Mouse (Mus musculus): ENCODE measurements at regions not wholly inside any gene's neighbourhood (a gene's known extent, or its start where the extent isn't known, plus 50 kb on each side); places are given as distances from the start of the nearest gene placed in this dataset.
A peak's percentile ranks its signal among the peaks of the same experiment; 100 is the strongest.

DNA sequence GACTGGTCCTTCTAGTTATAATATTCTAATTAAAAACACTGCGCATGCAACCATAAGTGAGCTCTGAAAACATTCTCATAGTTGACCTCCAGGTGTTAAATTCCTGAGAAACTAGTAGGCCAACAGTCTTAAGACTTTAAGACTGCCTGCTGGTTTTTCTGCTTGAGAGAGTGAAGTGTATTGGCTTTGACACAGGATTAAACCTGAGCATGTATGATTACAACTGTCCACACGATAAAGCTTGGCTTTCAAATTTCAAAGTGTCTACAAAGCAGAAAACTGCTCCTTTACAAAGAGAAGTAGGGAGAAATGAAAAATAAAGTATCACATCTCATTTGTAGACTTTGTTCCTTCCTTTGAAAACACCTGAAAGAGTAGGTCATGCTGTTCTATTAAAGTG, 157.7 kb upstream of the Usp25 start:
- no peaks in the 10 kb centered on the region for H3K4me1 ChIP-seq (replicated peaks; ENCODE audit: insufficient read depth, low read length)
- DNase-seq (ENCODE audit: low spot score) (no peak), ATAC-seq (replicated peaks; ENCODE audit: low FRiP score, low read depth) (no peak)
- H3K36me3 ChIP-seq (ENCODE audit: insufficient read depth, low read length): no peaks in the 10 kb centered on the region
- no peak overlapping the region for H3K27ac ChIP-seq
- no peak overlapping the region for H3K4me3 ChIP-seq (replicated peaks; ENCODE audit: low read depth, low read length)
- H3K9ac ChIP-seq (ENCODE audit: low read depth, low read length): no peak overlapping the region
- H3K27me3 ChIP-seq (ENCODE audit: insufficient read depth, low read length): no peaks in the 10 kb centered on the region
- TF ChIP-seq CTCF (IDR thresholded peaks at IDR 0.05; ENCODE audit: low read depth): no peak
- H3K9me3 ChIP-seq (replicated peaks; ENCODE audit: low read length): no peaks in the 10 kb centered on the region
- no peak overlapping the region for H3K4me2 ChIP-seq (ENCODE audit: low read length)
- WGBS: 84% methylated on average over 2 of the region's 2 CpGs

DNA sequence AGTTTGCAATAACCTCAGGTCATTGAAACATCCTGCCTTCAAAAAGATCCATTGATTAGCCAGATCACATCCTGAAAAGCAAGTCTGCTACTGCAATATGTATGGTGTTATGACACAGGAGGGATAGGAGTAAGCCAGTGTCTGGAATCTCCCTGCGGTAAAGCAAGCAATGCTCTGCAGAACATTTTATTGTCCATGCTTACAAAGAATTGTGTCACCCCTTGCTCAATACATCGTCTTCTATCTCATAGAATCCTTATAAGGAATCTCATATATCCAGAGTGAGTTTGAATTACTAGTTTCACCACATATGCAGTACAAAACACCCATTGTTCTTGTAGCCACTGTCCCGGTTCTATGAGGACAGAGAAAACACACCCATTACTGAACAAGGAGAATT, 162.1 kb upstream of the Usp25 start:
- DNase-seq (ENCODE audit: low spot score) (no peak), ATAC-seq (replicated peaks; ENCODE audit: low FRiP score, low read depth) (no peak)
- H3K9me3 ChIP-seq (replicated peaks; ENCODE audit: low read length): no peaks in the 10 kb centered on the region
- no peaks in the 10 kb centered on the region for H3K27me3 ChIP-seq (ENCODE audit: insufficient read depth, low read length)
- no peak overlapping the region for H3K4me3 ChIP-seq (replicated peaks; ENCODE audit: low read depth, low read length)
- no peaks in the 10 kb centered on the region for H3K4me1 ChIP-seq (replicated peaks; ENCODE audit: insufficient read depth, low read length)
- no peaks in the 10 kb centered on the region for H3K36me3 ChIP-seq (ENCODE audit: insufficient read depth, low read length)
- no peak overlapping the region for H3K4me2 ChIP-seq (ENCODE audit: low read length)
- H3K9ac ChIP-seq (ENCODE audit: low read depth, low read length): no peak overlapping the region
- 82% methylated on average over 3 of the region's 3 CpGs for WGBS
- no peak for TF ChIP-seq CTCF (IDR thresholded peaks at IDR 0.05; ENCODE audit: low read depth)
- H3K27ac ChIP-seq: no peak overlapping the region

DNA sequence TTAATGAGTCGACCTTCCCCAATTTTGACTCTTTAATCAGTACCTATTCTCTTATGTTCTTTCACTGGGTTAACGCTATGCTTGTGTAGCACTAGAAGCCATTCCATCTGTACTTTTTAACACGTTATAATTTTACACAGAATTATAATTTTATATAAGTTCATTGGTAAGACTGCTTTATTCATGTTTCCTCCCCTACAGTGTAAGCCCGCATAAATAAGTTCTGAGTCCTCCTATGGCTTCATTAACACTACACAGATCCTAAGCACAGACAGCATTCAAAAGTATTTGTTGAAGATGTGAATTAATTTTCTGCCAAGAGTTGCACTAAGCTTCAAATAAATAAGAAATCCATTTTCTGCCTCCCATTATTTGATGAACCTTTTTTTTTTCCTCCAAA, 176.1 kb upstream of the Usp25 start:
- no peak for TF ChIP-seq CTCF (IDR thresholded peaks at IDR 0.05; ENCODE audit: low read depth)
- Histone ChIP-seq H3K27me3 (ENCODE audit: insufficient read depth, low read length) (no peaks in the 10 kb centered on the region), H3K9ac (ENCODE audit: low read depth, low read length) (no peak overlapping the region), H3K4me2 (ENCODE audit: low read length) (no peak overlapping the region), H3K9me3 (replicated peaks; ENCODE audit: low read length) (no peaks in the 10 kb centered on the region), H3K36me3 (ENCODE audit: insufficient read depth, low read length) (no peaks in the 10 kb centered on the region), H3K4me3 (replicated peaks; ENCODE audit: low read depth, low read length) (no peak overlapping the region), H3K27ac (no peak overlapping the region), H3K4me1 (replicated peaks; ENCODE audit: insufficient read depth, low read length) (no peaks in the 10 kb centered on the region)
- 89% methylated on average over 4 of the region's 4 CpGs for WGBS
- ATAC-seq (replicated peaks; ENCODE audit: low FRiP score, low read depth): no peak
- no peak for DNase-seq (ENCODE audit: low spot score)

DNA sequence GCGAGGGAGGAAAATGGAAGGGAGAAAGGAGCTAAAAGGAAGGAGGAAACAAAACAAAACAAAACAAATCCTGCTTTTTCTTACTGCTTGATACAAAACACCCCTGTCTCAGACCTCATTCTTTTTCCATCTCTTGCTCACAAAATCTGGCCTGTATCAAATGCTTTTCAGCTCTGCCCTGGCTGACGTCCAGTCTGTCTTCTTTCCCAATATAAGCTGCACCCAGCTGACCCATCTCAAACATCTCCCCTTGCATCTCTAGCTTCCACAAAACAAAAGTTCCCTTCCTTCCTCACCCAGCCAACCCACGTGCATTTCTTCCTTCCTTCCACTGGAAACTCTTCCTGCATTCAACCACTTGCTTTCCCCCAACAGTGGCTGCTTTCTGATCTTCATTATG, 183.1 kb upstream of the Usp25 start:
- no peaks in the 10 kb centered on the region for H3K9me3 ChIP-seq (replicated peaks; ENCODE audit: low read length)
- peak; percentile 73 for DNase-seq (ENCODE audit: low spot score)
- no peak overlapping the region for H3K9ac ChIP-seq (ENCODE audit: low read depth, low read length)
- no peak overlapping the region for H3K4me3 ChIP-seq (replicated peaks; ENCODE audit: low read depth, low read length)
- no peaks in the 10 kb centered on the region for H3K36me3 ChIP-seq (ENCODE audit: insufficient read depth, low read length)
- WGBS: 16% methylated on average over 3 of the region's 3 CpGs
- H3K4me2 ChIP-seq (ENCODE audit: low read length): no peak overlapping the region
- no peaks in the 10 kb centered on the region for H3K27me3 ChIP-seq (ENCODE audit: insufficient read depth, low read length)
- H3K27ac ChIP-seq: 0 out of 2 replicates have a peak overlapping the region, but pooled peaks have one; percentile 25
- TF ChIP-seq CTCF (IDR thresholded peaks at IDR 0.05; ENCODE audit: low read depth): no peak
- H3K4me1 ChIP-seq (replicated peaks; ENCODE audit: insufficient read depth, low read length): no peaks in the 10 kb centered on the region
- ATAC-seq (replicated peaks; ENCODE audit: low FRiP score, low read depth): no peak

DNA sequence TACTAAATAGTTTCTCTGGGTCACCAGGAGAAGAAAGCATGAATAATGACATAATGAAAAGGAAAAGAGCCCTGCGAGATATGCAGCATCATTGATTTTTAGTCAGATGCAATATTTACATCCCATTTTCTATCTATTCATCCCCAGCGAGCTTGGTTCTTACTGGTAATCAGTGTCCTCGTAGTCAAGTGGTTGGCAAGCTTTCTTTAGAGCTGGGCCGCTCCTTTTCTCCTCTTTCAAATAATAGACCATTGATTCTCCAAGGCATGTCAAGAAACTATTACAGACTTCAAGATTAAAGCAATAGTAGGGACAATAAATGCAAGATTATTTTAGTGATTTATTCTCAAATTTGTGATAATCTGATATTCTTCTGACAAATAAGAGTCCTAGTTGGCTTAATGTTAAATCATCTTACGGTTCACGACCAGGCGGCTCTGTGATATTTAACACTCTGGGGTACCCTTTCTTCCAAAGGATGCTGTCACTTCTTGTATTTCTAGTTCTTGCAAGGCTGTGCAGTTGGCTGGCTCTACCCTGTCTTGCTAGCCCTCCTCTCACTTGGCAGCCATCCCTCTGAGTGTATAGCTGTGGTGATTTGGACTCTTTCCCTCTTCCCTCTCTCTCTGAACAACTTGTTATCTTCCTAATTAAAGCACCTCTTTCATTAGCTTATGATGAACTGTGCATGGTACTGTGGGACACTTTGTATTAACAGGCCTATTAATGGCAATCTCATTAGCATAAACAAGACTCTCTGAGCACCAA, 185.6 kb upstream of the Usp25 start:
- no peak overlapping the region for H3K9ac ChIP-seq (ENCODE audit: low read depth, low read length)
- no peaks in the 10 kb centered on the region for H3K9me3 ChIP-seq (replicated peaks; ENCODE audit: low read length)
- DNase-seq (ENCODE audit: low spot score): no peak
- H3K36me3 ChIP-seq (ENCODE audit: insufficient read depth, low read length): no peaks in the 10 kb centered on the region
- H3K4me2 ChIP-seq (ENCODE audit: low read length): no peak overlapping the region
- WGBS: 84% methylated on average over 7 of the region's 7 CpGs
- H3K27me3 ChIP-seq (ENCODE audit: insufficient read depth, low read length): no peaks in the 10 kb centered on the region
- no peak for ATAC-seq (replicated peaks; ENCODE audit: low FRiP score, low read depth)
- no peak overlapping the region for H3K27ac ChIP-seq
- TF ChIP-seq CTCF (IDR thresholded peaks at IDR 0.05; ENCODE audit: low read depth): no peak
- no peaks in the 10 kb centered on the region for H3K4me1 ChIP-seq (replicated peaks; ENCODE audit: insufficient read depth, low read length)
- no peak overlapping the region for H3K4me3 ChIP-seq (replicated peaks; ENCODE audit: low read depth, low read length)

DNA sequence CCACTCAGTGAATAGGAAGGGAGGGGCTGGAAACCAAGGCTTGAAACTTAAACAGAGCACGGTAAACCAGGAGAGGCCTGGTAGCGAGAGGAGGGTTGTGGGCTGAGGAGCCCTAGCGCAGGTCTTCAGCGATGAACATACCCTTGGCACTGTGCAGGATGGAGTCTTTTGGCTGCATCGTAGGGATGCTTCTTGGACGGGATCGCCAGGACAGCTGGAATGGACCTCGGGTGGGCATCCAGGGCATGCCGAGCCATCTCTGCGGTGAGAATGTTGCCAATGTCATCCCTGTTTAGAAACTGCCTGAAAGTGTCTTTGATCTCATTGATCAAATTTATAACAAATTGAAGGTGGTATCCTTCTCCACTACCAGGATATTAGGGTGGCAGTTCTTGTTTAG, 192.2 kb upstream of the Usp25 start:
- Histone ChIP-seq H3K27me3 (ENCODE audit: insufficient read depth, low read length) (no peaks in the 10 kb centered on the region), H3K4me1 (replicated peaks; ENCODE audit: insufficient read depth, low read length) (no peaks in the 10 kb centered on the region)

More for the DNA sequence above, 192.2 kb upstream of the Usp25 start:
- DNase-seq (ENCODE audit: low spot score) (no peak), ATAC-seq (replicated peaks; ENCODE audit: low FRiP score, low read depth) (no peak)
- H3K27ac ChIP-seq: no peak overlapping the region
- H3K9ac ChIP-seq (ENCODE audit: low read depth, low read length): no peak overlapping the region
- no peak for TF ChIP-seq CTCF (IDR thresholded peaks at IDR 0.05; ENCODE audit: low read depth)
- no peaks in the 10 kb centered on the region for H3K36me3 ChIP-seq (ENCODE audit: insufficient read depth, low read length)
- H3K9me3 ChIP-seq (replicated peaks; ENCODE audit: low read length): no peaks in the 10 kb centered on the region
- no peak overlapping the region for H3K4me3 ChIP-seq (replicated peaks; ENCODE audit: low read depth, low read length)
- WGBS: 93% methylated on average over 10 of the region's 10 CpGs
- H3K4me2 ChIP-seq (ENCODE audit: low read length): no peak overlapping the region

Data from kidney, postnatal 0 days (tissue).